Mouse (Mus musculus): ENCODE measurements around the gene Mmp11. TPM values are rescaled to one million over a fixed set of nuclear protein-coding genes. Genes with fewer than 3 reads are reported as not detected.

The Mmp11 gene
- polyA plus RNA-seq, 1 experiment from 2014 or later = 25.4 TPM

DNA sequence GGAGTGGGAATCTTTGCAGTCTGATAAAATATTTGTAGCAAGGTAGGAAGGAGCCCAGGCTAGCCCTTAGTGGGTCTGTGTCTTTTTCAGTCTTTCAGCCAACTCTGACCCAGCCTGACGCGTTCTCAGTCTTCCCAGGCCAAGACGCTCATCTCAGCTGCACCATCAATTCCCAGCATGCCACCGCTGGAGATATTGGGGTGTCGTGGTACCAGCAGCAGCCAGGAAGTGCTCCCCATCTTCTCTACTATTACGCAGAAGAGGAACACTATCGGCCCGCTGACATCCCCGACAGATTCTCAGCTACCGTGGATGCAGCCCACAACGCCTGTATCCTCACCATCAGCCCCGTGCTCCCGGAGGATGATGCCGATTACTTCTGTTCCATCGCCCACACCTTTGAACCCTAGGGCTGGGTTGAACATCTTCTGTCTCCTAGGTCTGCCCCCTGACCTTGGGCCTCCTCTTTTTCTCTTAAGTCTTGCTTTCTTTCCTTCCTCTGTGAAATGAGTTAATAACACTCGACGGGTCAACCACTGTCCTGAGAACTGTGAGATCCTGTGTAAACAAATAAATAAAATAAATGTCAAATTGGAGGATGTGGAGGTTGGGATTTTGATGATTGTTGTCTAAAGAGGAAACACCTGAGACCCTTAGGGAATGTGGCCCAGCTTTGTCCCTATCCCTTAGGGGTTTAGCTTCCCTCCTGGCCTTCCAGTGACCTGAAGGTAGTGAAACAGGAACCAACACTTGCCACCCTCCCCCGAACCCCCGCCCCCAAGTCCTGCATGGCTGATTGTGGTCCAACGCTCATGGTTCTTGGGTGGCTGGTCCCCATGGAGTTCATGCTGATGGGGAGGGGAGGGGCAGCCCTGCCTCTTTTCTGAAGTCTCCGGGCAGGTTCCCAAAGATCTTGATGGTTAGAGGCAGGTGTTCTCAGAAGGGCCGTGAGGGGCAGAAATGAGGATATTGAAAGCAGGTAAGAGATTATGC lies 13.1 kb upstream of the Mmp11 start:
- Histone ChIP-seq H3K4me2 (ENCODE audit: low read depth, low read length) (no peak overlapping the region), H3K27me3 (replicated peaks; ENCODE audit: control insufficient read depth, insufficient read depth, low read length) (no peaks in the 10 kb centered on the region; the same call in 1 of the 2 replicates), H3K36me3 (ENCODE audit: control insufficient read depth, insufficient read depth, low read length) (no peaks in the 10 kb centered on the region), H3K9ac (ENCODE audit: low read depth, low read length) (no peak overlapping the region), H3K27ac (ENCODE audit: low read length) (no peak overlapping the region), H3K4me3 (ENCODE audit: low read length) (no peak overlapping the region), H3K9me3 (ENCODE audit: control insufficient read depth, low read length) (no peaks in the 10 kb centered on the region), H3K4me1 (ENCODE audit: control insufficient read depth, insufficient read depth, low read length) (peaks cover 13% of the 10 kb centered on the region)
- WGBS = 79% methylated on average over 22 of the region's 22 CpGs
- ATAC-seq = no peak

DNA sequence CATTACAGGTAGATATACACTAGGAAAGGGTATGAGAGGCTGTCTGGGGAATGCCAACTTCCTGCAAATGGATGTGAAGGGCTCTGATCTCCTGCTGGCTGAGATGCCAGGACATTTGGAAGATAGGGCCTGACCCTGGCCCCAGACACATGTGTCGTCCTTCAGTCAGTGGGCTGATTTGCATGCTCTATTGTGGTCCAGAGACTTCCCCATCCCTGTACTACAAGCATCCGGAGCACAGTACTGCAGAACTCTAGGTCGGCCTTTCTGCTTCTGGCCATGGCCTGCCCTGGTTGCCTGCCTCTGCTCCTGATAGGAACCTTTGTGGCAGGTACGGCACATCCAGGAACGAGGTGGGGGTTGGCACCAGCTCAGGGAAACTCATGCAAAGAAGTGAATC lies 11.8 kb upstream of the Mmp11 start:
- Histone ChIP-seq H3K36me3 (ENCODE audit: control insufficient read depth, insufficient read depth, low read length) (no peaks in the 10 kb centered on the region), H3K4me3 (ENCODE audit: low read length) (no peak overlapping the region), H3K27me3 (replicated peaks; ENCODE audit: control insufficient read depth, insufficient read depth, low read length) (no peaks in the 10 kb centered on the region), H3K4me1 (ENCODE audit: control insufficient read depth, insufficient read depth, low read length) (peaks cover 13% of the 10 kb centered on the region), H3K27ac (ENCODE audit: low read length) (no peak overlapping the region), H3K9ac (ENCODE audit: low read depth, low read length) (no peak overlapping the region), H3K9me3 (ENCODE audit: control insufficient read depth, low read length) (no peaks in the 10 kb centered on the region), H3K4me2 (ENCODE audit: low read depth, low read length) (no peak overlapping the region)
- 80% methylated on average over 5 of the region's 5 CpGs for WGBS
- ATAC-seq = no peak

DNA sequence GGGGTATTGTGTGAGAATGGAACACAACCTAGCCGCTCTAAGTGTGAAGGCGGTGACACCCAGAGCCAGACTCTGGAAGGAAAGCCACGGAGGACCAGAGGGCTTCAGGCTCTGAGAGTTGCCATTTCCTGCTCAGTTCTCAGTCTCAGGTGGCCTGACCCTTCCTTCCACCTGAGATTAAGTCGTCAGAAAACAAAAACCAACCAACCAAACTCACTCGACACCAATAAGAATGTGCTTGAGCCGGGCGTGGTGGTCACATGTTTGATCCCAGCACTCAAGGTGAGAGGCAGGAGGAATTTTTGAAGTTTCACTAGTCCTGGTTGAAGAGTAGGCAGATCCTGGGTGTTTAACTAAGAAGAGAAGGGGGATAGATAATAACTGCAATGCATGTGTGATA lies 9.6 kb upstream of the Mmp11 start:
- 75% methylated on average over 7 of the region's 7 CpGs for WGBS
- no peaks in the 10 kb centered on the region for H3K36me3 ChIP-seq (ENCODE audit: control insufficient read depth, insufficient read depth, low read length)
- no peak for ATAC-seq
- no peaks in the 10 kb centered on the region for H3K27me3 ChIP-seq (replicated peaks; ENCODE audit: control insufficient read depth, insufficient read depth, low read length)
- H3K27ac ChIP-seq (ENCODE audit: low read length) = no peak overlapping the region
- H3K4me2 ChIP-seq (ENCODE audit: low read depth, low read length) = no peak overlapping the region
- no peaks in the 10 kb centered on the region for H3K9me3 ChIP-seq (ENCODE audit: control insufficient read depth, low read length)
- H3K9ac ChIP-seq (ENCODE audit: low read depth, low read length) = no peak overlapping the region
- no peak overlapping the region for H3K4me3 ChIP-seq (ENCODE audit: low read length)
- peaks cover 9% of the 10 kb centered on the region for H3K4me1 ChIP-seq (ENCODE audit: control insufficient read depth, insufficient read depth, low read length)

DNA sequence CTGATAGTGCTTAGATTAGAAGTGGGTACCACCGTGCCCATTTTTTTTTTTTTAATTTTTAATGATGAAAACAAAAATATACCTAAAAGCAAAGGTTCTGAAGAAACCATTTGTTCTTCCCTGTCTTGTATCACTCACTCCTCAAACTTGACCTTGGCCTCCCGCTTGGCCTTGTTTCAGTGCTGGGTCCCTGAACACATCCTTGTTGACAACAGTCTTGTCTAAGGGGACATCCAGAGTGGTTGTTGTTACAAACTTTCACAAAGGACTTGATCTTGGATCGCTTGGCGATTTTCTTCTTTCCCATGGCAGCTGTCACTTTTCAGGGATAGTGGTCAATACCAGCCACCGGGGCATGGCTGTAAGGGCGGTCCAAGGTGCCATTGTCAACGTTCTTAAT lies 8.9 kb upstream of the Mmp11 start:
- 95% methylated on average over 7 of the region's 7 CpGs for WGBS
- H3K4me2 ChIP-seq (ENCODE audit: low read depth, low read length) = no peak overlapping the region
- no peak overlapping the region for H3K27ac ChIP-seq (ENCODE audit: low read length)
- H3K9ac ChIP-seq (ENCODE audit: low read depth, low read length) = no peak overlapping the region
- H3K4me3 ChIP-seq (ENCODE audit: low read length) = no peak overlapping the region
- H3K4me1 ChIP-seq (ENCODE audit: control insufficient read depth, insufficient read depth, low read length) = peaks cover 3% of the 10 kb centered on the region; the same call in 1 of the 2 replicates
- H3K36me3 ChIP-seq (ENCODE audit: control insufficient read depth, insufficient read depth, low read length) = no peaks in the 10 kb centered on the region
- no peak for ATAC-seq
- no peaks in the 10 kb centered on the region for H3K9me3 ChIP-seq (ENCODE audit: control insufficient read depth, low read length)
- H3K27me3 ChIP-seq (replicated peaks; ENCODE audit: control insufficient read depth, insufficient read depth, low read length) = no peaks in the 10 kb centered on the region

DNA sequence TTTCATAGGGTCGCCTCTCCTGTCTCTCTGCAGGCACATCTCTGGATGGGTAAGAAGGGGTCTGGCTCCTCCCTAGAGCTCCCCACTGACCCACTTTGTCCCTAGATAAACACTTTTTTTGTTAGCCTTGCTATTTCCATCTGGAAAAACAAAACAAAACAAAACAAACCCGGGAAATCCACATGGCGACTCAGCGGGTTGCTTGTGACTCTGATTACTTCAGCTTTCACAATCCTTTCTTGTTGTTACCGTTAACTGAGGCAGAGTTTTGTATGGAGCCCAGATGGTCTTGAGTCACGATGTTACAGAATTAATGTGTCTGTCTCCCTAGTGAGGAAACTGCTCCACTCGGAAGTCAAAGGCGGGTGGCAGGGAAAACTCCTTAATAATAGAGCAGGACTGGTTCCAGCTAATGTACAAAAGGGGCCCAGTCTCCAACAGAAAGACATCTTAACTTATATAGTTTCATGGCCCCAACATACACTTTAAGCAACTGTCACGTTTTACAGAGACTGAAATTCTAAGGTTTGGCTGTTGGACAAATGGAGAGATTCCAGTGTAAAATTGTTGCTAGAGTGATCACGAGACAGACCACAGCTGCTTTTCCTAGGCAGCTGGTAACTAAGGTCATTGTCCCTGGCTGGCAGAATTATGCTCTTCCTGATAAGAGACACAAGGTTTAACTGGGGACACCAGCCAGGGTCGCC lies 7.9 kb upstream of the Mmp11 start:
- peak overlapping the region; percentile 49 for H3K27ac ChIP-seq (ENCODE audit: low read length)
- no peaks in the 10 kb centered on the region for H3K36me3 ChIP-seq (ENCODE audit: control insufficient read depth, insufficient read depth, low read length)
- H3K4me1 ChIP-seq (ENCODE audit: control insufficient read depth, insufficient read depth, low read length) = peaks cover 3% of the 10 kb centered on the region; the same call in 1 of the 2 replicates
- H3K9ac ChIP-seq (ENCODE audit: low read depth, low read length) = no peak overlapping the region
- no peaks in the 10 kb centered on the region for H3K9me3 ChIP-seq (ENCODE audit: control insufficient read depth, low read length)
- no peaks in the 10 kb centered on the region for H3K27me3 ChIP-seq (replicated peaks; ENCODE audit: control insufficient read depth, insufficient read depth, low read length)
- no peak overlapping the region for H3K4me3 ChIP-seq (ENCODE audit: low read length)
- 0 out of 2 replicates have a peak, but pooled peaks have one; percentile 27 for ATAC-seq
- no peak overlapping the region for H3K4me2 ChIP-seq (ENCODE audit: low read depth, low read length)
- WGBS = 33% methylated on average over 11 of the region's 11 CpGs

DNA sequence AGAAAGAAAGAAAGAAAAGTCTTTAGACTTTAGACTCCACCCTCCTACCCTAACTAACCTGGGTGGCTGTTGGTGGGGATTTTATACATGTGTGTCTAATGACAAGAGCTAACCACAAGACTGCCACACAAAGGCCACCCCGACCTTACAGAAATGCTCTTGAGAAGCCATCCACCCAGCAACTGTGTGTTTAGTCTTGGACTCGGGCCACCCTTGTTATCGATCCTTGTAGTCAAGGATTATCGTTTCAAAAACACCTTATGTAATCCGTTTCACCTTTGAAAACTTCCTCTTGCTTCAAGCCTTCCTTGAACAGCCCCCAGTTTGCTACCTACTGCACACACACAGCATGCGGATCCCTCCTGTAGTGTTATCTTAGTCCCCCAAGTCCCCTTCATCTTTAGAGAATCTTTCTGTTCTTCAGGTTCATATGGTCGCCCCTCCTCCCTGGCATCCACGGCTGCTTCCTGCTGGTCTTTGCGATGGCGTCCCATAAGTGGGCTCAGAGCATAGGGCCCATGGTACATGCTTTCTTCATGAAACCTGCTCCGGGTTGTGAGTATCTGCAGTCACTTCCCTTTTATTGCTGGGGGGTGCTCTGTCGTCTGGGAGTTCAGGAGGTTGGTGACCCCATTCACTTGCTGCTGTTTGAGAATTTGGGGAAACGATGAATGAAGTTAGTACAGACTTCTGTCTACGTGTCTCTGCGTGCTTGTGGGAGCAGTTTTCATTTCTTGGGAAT lies 6.6 kb upstream of the Mmp11 start, which contains the start of gene Vpreb3:
Gene Vpreb3, plus strand, starts transcription at position 322 of the 742 bp plus-strand sequence.
- Histone ChIP-seq H3K27ac (ENCODE audit: low read length) (peak within 1 kb of the TSS; percentile 49; the same call in 1 of the 2 replicates), H3K9ac (ENCODE audit: low read depth, low read length) (no peak within 1 kb of the TSS), H3K4me2 (ENCODE audit: low read depth, low read length) (no peak within 1 kb of the TSS), H3K4me1 (ENCODE audit: control insufficient read depth, insufficient read depth, low read length) (peaks cover 3% of the 10 kb centered on the region; the same call in 1 of the 2 replicates), H3K36me3 (ENCODE audit: control insufficient read depth, insufficient read depth, low read length) (no peaks in the 10 kb centered on the region), H3K27me3 (replicated peaks; ENCODE audit: control insufficient read depth, insufficient read depth, low read length) (no peaks in the 10 kb centered on the region), H3K4me3 (ENCODE audit: low read length) (no peak within 1 kb of the TSS), H3K9me3 (ENCODE audit: control insufficient read depth, low read length) (no peaks in the 10 kb centered on the region)
- no peak for ATAC-seq
- WGBS = 82% methylated on average over 15 of the region's 15 CpGs

DNA sequence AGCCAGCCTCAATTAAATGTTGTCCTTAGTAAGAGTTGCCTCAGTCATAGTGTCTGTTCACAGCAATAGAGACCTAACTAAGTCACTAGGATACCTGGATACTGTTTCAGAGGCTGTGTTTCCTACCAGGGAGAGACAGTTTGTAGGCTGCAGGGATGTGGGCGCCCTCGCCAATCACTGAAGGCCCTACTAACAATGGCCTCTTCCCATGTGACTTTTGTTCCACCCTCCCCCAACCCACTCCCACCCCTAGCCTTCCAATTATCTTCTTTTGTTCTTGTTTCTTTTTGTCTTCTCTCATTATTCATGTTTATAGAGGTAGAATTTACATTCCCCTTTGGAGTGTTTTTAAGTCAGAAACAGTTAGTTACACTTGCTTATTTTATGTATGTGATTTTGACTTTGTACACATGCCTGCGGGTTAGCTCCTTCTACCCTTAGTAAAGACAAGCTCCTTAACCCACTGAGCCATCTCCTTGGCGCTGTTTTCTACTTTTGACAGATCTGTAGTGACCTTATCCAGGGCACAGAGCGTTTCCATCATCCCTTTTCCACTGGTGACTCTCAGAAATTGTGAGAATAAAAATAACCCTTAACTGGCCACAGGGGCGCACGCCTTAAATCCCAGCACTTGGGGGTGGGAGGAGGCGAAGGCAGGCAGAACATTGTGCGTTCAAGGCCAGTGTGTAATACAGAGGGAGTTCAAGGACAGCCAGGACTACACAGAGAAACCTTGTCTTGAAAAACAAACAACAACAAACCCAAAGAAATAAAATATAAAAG lies 4.9 kb upstream of the Mmp11 start:
- Histone ChIP-seq H3K9me3 (ENCODE audit: control insufficient read depth, low read length) (no peaks in the 10 kb centered on the region), H3K36me3 (ENCODE audit: control insufficient read depth, insufficient read depth, low read length) (no peaks in the 10 kb centered on the region), H3K27ac (ENCODE audit: low read length) (no peak overlapping the region), H3K4me1 (ENCODE audit: control insufficient read depth, insufficient read depth, low read length) (peaks cover 7% of the 10 kb centered on the region), H3K27me3 (replicated peaks; ENCODE audit: control insufficient read depth, insufficient read depth, low read length) (no peaks in the 10 kb centered on the region), H3K4me3 (ENCODE audit: low read length) (no peak overlapping the region), H3K9ac (ENCODE audit: low read depth, low read length) (no peak overlapping the region), H3K4me2 (ENCODE audit: low read depth, low read length) (no peak overlapping the region)
- ATAC-seq = no peak
- 76% methylated on average over 9 of the region's 9 CpGs for WGBS

DNA sequence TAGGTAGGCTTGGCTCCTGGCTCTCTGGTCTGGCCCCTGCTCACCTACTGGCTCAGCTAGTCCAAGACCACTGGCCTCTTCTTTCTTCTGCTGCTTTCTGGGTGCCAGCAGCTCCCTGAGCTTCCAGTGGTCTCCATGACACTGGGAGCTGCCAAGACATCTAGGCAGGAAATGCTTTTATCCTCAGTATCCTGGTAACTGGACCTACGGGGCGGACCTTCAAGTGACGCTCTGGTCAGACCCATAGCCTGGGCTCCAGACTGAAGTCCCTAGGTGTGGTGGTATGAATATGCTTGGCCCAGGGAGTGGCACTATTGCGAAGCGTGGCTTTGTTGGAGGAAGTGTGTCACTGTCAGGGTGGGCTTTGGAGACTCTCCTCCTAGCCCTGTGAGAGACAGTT lies 4.2 kb upstream of the Mmp11 start, which contains the start of gene Gm867:
Gene Gm867, minus strand, starts transcription at position 153 of the 400 bp plus-strand sequence.
- H3K27me3 ChIP-seq (replicated peaks; ENCODE audit: control insufficient read depth, insufficient read depth, low read length) = 0 out of 2 replicates have a peak, but pooled peaks cover 3% of the 10 kb centered on the region
- ATAC-seq = no peak

More for the DNA sequence above, 4.2 kb upstream of the Mmp11 start, which contains the start of gene Gm867:
- Histone ChIP-seq H3K36me3 (ENCODE audit: control insufficient read depth, insufficient read depth, low read length) (no peaks in the 10 kb centered on the region), H3K4me3 (ENCODE audit: low read length) (no peak within 1 kb of the TSS), H3K9ac (ENCODE audit: low read depth, low read length) (no peak within 1 kb of the TSS), H3K4me1 (ENCODE audit: control insufficient read depth, insufficient read depth, low read length) (peaks cover 7% of the 10 kb centered on the region), H3K27ac (ENCODE audit: low read length) (no peak within 1 kb of the TSS), H3K9me3 (ENCODE audit: control insufficient read depth, low read length) (no peaks in the 10 kb centered on the region), H3K4me2 (ENCODE audit: low read depth, low read length) (no peak within 1 kb of the TSS)
- 86% methylated on average over 5 of the region's 5 CpGs for WGBS

All from intestine, embryonic 16.5 days (tissue).